Mouse (Mus musculus): ENCODE results near the gene Astl. TPM values are rescaled to one million over a fixed set of nuclear protein-coding genes. Genes with fewer than 3 reads are reported as not detected.

The Astl gene
- polyA plus RNA-seq, 1 experiment = not detected

GRCm38 (mm10) chr2:127371484-127371861, 33.0 kb downstream of the Astl start:
- 93% methylated on average over 1 of the region's 1 CpGs for WGBS
- no peak for TF ChIP-seq CTCF (IDR thresholded peaks at IDR 0.05; ENCODE audit: control insufficient read depth, insufficient read depth, low read length)
- no peak for TF ChIP-seq POLR2A (IDR thresholded peaks at IDR 0.05; ENCODE audit: borderline replicate concordance, control insufficient read depth, low read depth, low read length)
- Histone ChIP-seq H3K4me1 (ENCODE audit: control insufficient read depth, insufficient read depth, low read length) (no peaks in the 10 kb centered on the region), H3K27ac (ENCODE audit: control insufficient read depth, insufficient read depth, low read depth, low read length, poor library complexity) (no peak overlapping the region), H3K4me3 (replicated peaks; ENCODE audit: control insufficient read depth, low read depth, low read length) (no peak overlapping the region)

- TF ChIP-seq POLR2A (IDR thresholded peaks at IDR 0.05; ENCODE audit: borderline replicate concordance, control insufficient read depth, low read depth, low read length) = no peak
- TF ChIP-seq CTCF (IDR thresholded peaks at IDR 0.05; ENCODE audit: control insufficient read depth, insufficient read depth, low read length) = no peak
- whole genome bisulfite sequencing = 81% methylated on average over 2 of the region's 2 CpGs
- Histone ChIP-seq H3K27ac (ENCODE audit: control insufficient read depth, insufficient read depth, low read depth, low read length, poor library complexity) (no peak overlapping the region), H3K4me1 (ENCODE audit: control insufficient read depth, insufficient read depth, low read length) (no peaks in the 10 kb centered on the region), H3K4me3 (replicated peaks; ENCODE audit: control insufficient read depth, low read depth, low read length) (no peak overlapping the region)
These were observed 33.6 kb downstream of the Astl start for GRCm38 (mm10) chr2:127372082-127372481.

GRCm38 (mm10) chr2:127374131-127374530, 35.7 kb downstream of the Astl start:
- TF ChIP-seq POLR2A (IDR thresholded peaks at IDR 0.05; ENCODE audit: borderline replicate concordance, control insufficient read depth, low read depth, low read length) (no peak), CTCF (IDR thresholded peaks at IDR 0.05; ENCODE audit: control insufficient read depth, insufficient read depth, low read length) (no peak)
- Histone ChIP-seq H3K4me3 (replicated peaks; ENCODE audit: control insufficient read depth, low read depth, low read length) (no peak overlapping the region), H3K4me1 (ENCODE audit: control insufficient read depth, insufficient read depth, low read length) (no peaks in the 10 kb centered on the region), H3K27ac (ENCODE audit: control insufficient read depth, insufficient read depth, low read depth, low read length, poor library complexity) (no peak overlapping the region)
- 86% methylated on average over 3 of the region's 3 CpGs for WGBS

GRCm38 (mm10) chr2:127375087-127375486, 36.6 kb downstream of the Astl start:
- WGBS = 52% methylated on average over 3 of the region's 3 CpGs
- no peak overlapping the region for H3K27ac ChIP-seq (ENCODE audit: control insufficient read depth, insufficient read depth, low read depth, low read length, poor library complexity)
- no peaks in the 10 kb centered on the region for H3K4me1 ChIP-seq (ENCODE audit: control insufficient read depth, insufficient read depth, low read length)
- no peak overlapping the region for H3K4me3 ChIP-seq (replicated peaks; ENCODE audit: control insufficient read depth, low read depth, low read length)
- TF ChIP-seq CTCF (IDR thresholded peaks at IDR 0.05; ENCODE audit: control insufficient read depth, insufficient read depth, low read length) (no peak), POLR2A (IDR thresholded peaks at IDR 0.05; ENCODE audit: borderline replicate concordance, control insufficient read depth, low read depth, low read length) (no peak)

- no peak overlapping the region for H3K27ac ChIP-seq (ENCODE audit: control insufficient read depth, insufficient read depth, low read depth, low read length, poor library complexity)
- no peak overlapping the region for H3K4me3 ChIP-seq (replicated peaks; ENCODE audit: control insufficient read depth, low read depth, low read length)
- whole genome bisulfite sequencing = 13% methylated on average over 7 of the region's 7 CpGs
- no peaks in the 10 kb centered on the region for H3K4me1 ChIP-seq (ENCODE audit: control insufficient read depth, insufficient read depth, low read length)
- TF ChIP-seq CTCF (IDR thresholded peaks at IDR 0.05; ENCODE audit: control insufficient read depth, insufficient read depth, low read length) = peak; percentile 56; the same call in 1 of the 2 replicates
- TF ChIP-seq POLR2A (IDR thresholded peaks at IDR 0.05; ENCODE audit: borderline replicate concordance, control insufficient read depth, low read depth, low read length) = no peak
These were observed 37.4 kb downstream of the Astl start for GRCm38 (mm10) chr2:127375759-127376341.

GRCm38 (mm10) chr2:127376423-127377051, 38.1 kb downstream of the Astl start:
- no peak overlapping the region for H3K27ac ChIP-seq (ENCODE audit: control insufficient read depth, insufficient read depth, low read depth, low read length, poor library complexity)

GRCm38 (mm10) chr2:127377942-127378610, 39.6 kb downstream of the Astl start:
- no peak for TF ChIP-seq POLR2A (IDR thresholded peaks at IDR 0.05; ENCODE audit: borderline replicate concordance, control insufficient read depth, low read depth, low read length)
- no peak for TF ChIP-seq CTCF (IDR thresholded peaks at IDR 0.05; ENCODE audit: control insufficient read depth, insufficient read depth, low read length)
- no peaks in the 10 kb centered on the region for H3K4me1 ChIP-seq (ENCODE audit: control insufficient read depth, insufficient read depth, low read length)
- H3K4me3 ChIP-seq (replicated peaks; ENCODE audit: control insufficient read depth, low read depth, low read length) = no peak overlapping the region
- H3K27ac ChIP-seq (ENCODE audit: control insufficient read depth, insufficient read depth, low read depth, low read length, poor library complexity) = no peak overlapping the region
- WGBS = 57% methylated on average over 7 of the region's 7 CpGs

More at GRCm38 (mm10) chr2:127376423-127377051, 38.1 kb downstream of the Astl start:
- Histone ChIP-seq H3K4me3 (replicated peaks; ENCODE audit: control insufficient read depth, low read depth, low read length) (no peak overlapping the region), H3K4me1 (ENCODE audit: control insufficient read depth, insufficient read depth, low read length) (no peaks in the 10 kb centered on the region)
- WGBS = 80% methylated on average over 6 of the region's 6 CpGs
- no peak for TF ChIP-seq POLR2A (IDR thresholded peaks at IDR 0.05; ENCODE audit: borderline replicate concordance, control insufficient read depth, low read depth, low read length)
- no peak for TF ChIP-seq CTCF (IDR thresholded peaks at IDR 0.05; ENCODE audit: control insufficient read depth, insufficient read depth, low read length)

- no peak for TF ChIP-seq CTCF (IDR thresholded peaks at IDR 0.05; ENCODE audit: control insufficient read depth, insufficient read depth, low read length)
- TF ChIP-seq POLR2A (IDR thresholded peaks at IDR 0.05; ENCODE audit: borderline replicate concordance, control insufficient read depth, low read depth, low read length) = no peak
- Histone ChIP-seq H3K4me1 (ENCODE audit: control insufficient read depth, insufficient read depth, low read length) (no peaks in the 10 kb centered on the region), H3K4me3 (replicated peaks; ENCODE audit: control insufficient read depth, low read depth, low read length) (no peak overlapping the region), H3K27ac (ENCODE audit: control insufficient read depth, insufficient read depth, low read depth, low read length, poor library complexity) (no peak overlapping the region)
- WGBS = 74% methylated on average over 7 of the region's 7 CpGs
These were observed 40.2 kb downstream of the Astl start for GRCm38 (mm10) chr2:127378611-127378990.

All from bone marrow, adult 2 months (tissue).